Mouse (Mus musculus): ENCODE results near the gene Gm20388.

- TF ChIP-seq CTCF (IDR thresholded peaks at IDR 0.05; ENCODE audit: extremely low read depth, insufficient read depth, low read length): no peak
- TF ChIP-seq POLR2A (IDR thresholded peaks at IDR 0.05; ENCODE audit: extremely low read depth, insufficient read depth, low read length): no peak
Observed at GRCm38 (mm10) chr8:119946326-119946865, 35.8 kb downstream of the Gm20388 start.

All from cortical plate, adult 2 months (tissue).